Mouse (Mus musculus): Measurements from ENCODE around the gene Aqp3. TPM values are rescaled to one million over a fixed set of nuclear protein-coding genes. Genes with fewer than 3 reads are reported as not detected.

Aqp3 gene
- total and polyA plus RNA-seq, 3 experiments: not detected

- Histone ChIP-seq H3K4me3 (replicated peaks in 1 of 3; ENCODE audit: low read depth in 2 of 3, low read length in 2 of 3, poor library complexity in 1 of 3) (no peak overlapping the region), H3K27ac (ENCODE audit: insufficient read depth, low read depth) (no peak overlapping the region), H3K4me2 (ENCODE audit: insufficient read depth, low read depth, poor library complexity, severe bottlenecking) (no peak overlapping the region), H3K79me2 (replicated peaks; ENCODE audit: control insufficient read depth, extremely low read depth, insufficient read depth, poor library complexity, severe bottlenecking) (peaks cover 33% of the 10 kb centered on the region), H3K9ac (ENCODE audit: insufficient read depth, low read depth) (no peak overlapping the region), H3K27me3 (replicated peaks) (no peaks in the 10 kb centered on the region), H3K4me1 (ENCODE audit: control insufficient read depth in 1 of 2, insufficient read depth in 2 of 2) (peaks cover 0 to 45% of the 10 kb centered on the region in 2 experiments; a peak in 2 of 4 replicates), H3K36me3 (replicated peaks in 1 of 2; ENCODE audit: control insufficient read depth in 1 of 2, insufficient read depth in 1 of 2, low read length in 1 of 2) (peaks cover 0 to 34% of the 10 kb centered on the region in 2 experiments), H3K9me3 (replicated peaks; ENCODE audit: low read length) (no peaks in the 10 kb centered on the region)
- TF ChIP-seq JUN (IDR thresholded peaks at IDR 0.05; ENCODE audit: insufficient read depth, low read depth, low read length): no peak
- TF ChIP-seq USF2 (conservative IDR thresholded peaks at IDR 0.05; ENCODE audit: low read depth, low read length): no peak
- no peak for TF ChIP-seq SMC3 (IDR thresholded peaks at IDR 0.05; ENCODE audit: low read depth, low read length)
- peak; percentile 63 for TF ChIP-seq ZNF384 (IDR thresholded peaks at IDR 0.05; ENCODE audit: low read depth, low read length)
- no peak for TF ChIP-seq EP300 (IDR thresholded peaks at IDR 0.05; ENCODE audit: low read length)
- in situ Hi-C loops (cut with MboI; ENCODE audit: low pct_ligation_motif_present, low pct_unique_long_range_greater_than_20kb, low sequenced_read_pairs): no loop called here
- dilution Hi-C loops (cut with MboI; ENCODE audit: extremely low pct_ligation_motif_present, extremely low pct_unique_long_range_greater_than_20kb, low sequenced_read_pairs): no loop called here
- DNase-seq (ENCODE audit: extremely low read depth): no peak
Measured at GRCm38 (mm10) chr4:41140174-41140875, 42.3 kb upstream of the Aqp3 start.

- Histone ChIP-seq H3K9me3 (replicated peaks; ENCODE audit: low read length) (no peaks in the 10 kb centered on the region), H3K4me3 (replicated peaks in 1 of 3; ENCODE audit: low read depth in 2 of 3, low read length in 2 of 3, poor library complexity in 1 of 3) (peak overlapping the region; percentile 83 to 93 (median 84)), H3K9ac (ENCODE audit: insufficient read depth, low read depth) (peak overlapping the region; percentile 95), H3K27me3 (replicated peaks) (no peaks in the 10 kb centered on the region), H3K36me3 (replicated peaks in 1 of 2; ENCODE audit: control insufficient read depth in 1 of 2, insufficient read depth in 1 of 2, low read length in 1 of 2) (peaks cover 0 to 16% of the 10 kb centered on the region in 2 experiments), H3K79me2 (replicated peaks; ENCODE audit: control insufficient read depth, extremely low read depth, insufficient read depth, poor library complexity, severe bottlenecking) (peaks cover 28% of the 10 kb centered on the region), H3K4me2 (ENCODE audit: insufficient read depth, low read depth, poor library complexity, severe bottlenecking) (peak overlapping the region; percentile 98), H3K27ac (ENCODE audit: insufficient read depth, low read depth) (no peak overlapping the region), H3K4me1 (ENCODE audit: control insufficient read depth in 1 of 2, insufficient read depth in 2 of 2) (peaks cover 0 to 44% of the 10 kb centered on the region in 2 experiments; a peak in 2 of 4 replicates)
- dilution Hi-C loops (cut with MboI; ENCODE audit: extremely low pct_ligation_motif_present, extremely low pct_unique_long_range_greater_than_20kb, low sequenced_read_pairs): no loop called here
- in situ Hi-C loops (cut with MboI; ENCODE audit: low pct_ligation_motif_present, low pct_unique_long_range_greater_than_20kb, low sequenced_read_pairs): no loop called here
- no peak for DNase-seq (ENCODE audit: extremely low read depth)
- no peak for TF ChIP-seq SIN3A (IDR thresholded peaks at IDR 0.05; ENCODE audit: low read length)
- no peak for TF ChIP-seq ZNF384 (IDR thresholded peaks at IDR 0.05; ENCODE audit: low read depth, low read length)
- no peak for TF ChIP-seq ZMIZ1 (IDR thresholded peaks at IDR 0.05; ENCODE audit: low read depth, low read length)
- no peak for TF ChIP-seq BHLHE40 (IDR thresholded peaks at IDR 0.05; ENCODE audit: low read depth, low read length)
Measured at GRCm38 (mm10) chr4:41136811-41137210, 38.8 kb upstream of the Aqp3 start.

- H3K27me3 ChIP-seq (replicated peaks): no peaks in the 10 kb centered on the region
- peaks cover 0 to 42% of the 10 kb centered on the region in 2 experiments; a peak in 2 of 4 replicates for H3K4me1 ChIP-seq (ENCODE audit: control insufficient read depth in 1 of 2, insufficient read depth in 2 of 2)
- H3K9ac ChIP-seq (ENCODE audit: insufficient read depth, low read depth): peak overlapping the region; percentile 95
- DNase-seq (ENCODE audit: extremely low read depth): peak; percentile 25
- H3K4me3 ChIP-seq (replicated peaks in 1 of 3; ENCODE audit: low read depth in 2 of 3, low read length in 2 of 3, poor library complexity in 1 of 3): peak overlapping the region; percentile 83 to 93 (median 84)
- peaks cover 0 to 16% of the 10 kb centered on the region in 2 experiments for H3K36me3 ChIP-seq (replicated peaks in 1 of 2; ENCODE audit: control insufficient read depth in 1 of 2, insufficient read depth in 1 of 2, low read length in 1 of 2)
- TF ChIP-seq MAZ (IDR thresholded peaks at IDR 0.05; ENCODE audit: low read depth, low read length): 0 out of 2 replicates have a peak, but pooled peaks have one; percentile 45
- TF ChIP-seq RCOR1 (conservative IDR thresholded peaks at IDR 0.05; ENCODE audit: low read depth, low read length): no peak
- 0 out of 2 replicates have a peak, but pooled peaks have one; percentile 10 for TF ChIP-seq NRF1 (IDR thresholded peaks at IDR 0.05; ENCODE audit: low read depth, low read length)
- no peak for TF ChIP-seq MYC (IDR thresholded peaks at IDR 0.05; ENCODE audit: low read depth, low read length)
- TF ChIP-seq ETS1 (conservative IDR thresholded peaks at IDR 0.05; ENCODE audit: low read depth, low read length): no peak
- no peak for TF ChIP-seq MAFK (IDR thresholded peaks at IDR 0.05; ENCODE audit: insufficient replicate concordance, low read length)
- no peak for TF ChIP-seq JUN (IDR thresholded peaks at IDR 0.05; ENCODE audit: insufficient read depth, low read depth, low read length)
- TF ChIP-seq CHD1 (IDR thresholded peaks at IDR 0.05; ENCODE audit: low read depth, low read length): 0 out of 2 replicates have a peak, but pooled peaks have one; percentile 32
- peak overlapping the region; percentile 98 for H3K4me2 ChIP-seq (ENCODE audit: insufficient read depth, low read depth, poor library complexity, severe bottlenecking)
- H3K79me2 ChIP-seq (replicated peaks; ENCODE audit: control insufficient read depth, extremely low read depth, insufficient read depth, poor library complexity, severe bottlenecking): peaks cover 28% of the 10 kb centered on the region
- in situ Hi-C loops (cut with MboI; ENCODE audit: low pct_ligation_motif_present, low pct_unique_long_range_greater_than_20kb, low sequenced_read_pairs) (no loop called here), dilution Hi-C loops (cut with MboI; ENCODE audit: extremely low pct_ligation_motif_present, extremely low pct_unique_long_range_greater_than_20kb, low sequenced_read_pairs) (no loop called here)
- peak overlapping the region; percentile 19; the same call in 1 of the 2 replicates for H3K27ac ChIP-seq (ENCODE audit: insufficient read depth, low read depth)
- H3K9me3 ChIP-seq (replicated peaks; ENCODE audit: low read length): no peaks in the 10 kb centered on the region
Measured at GRCm38 (mm10) chr4:41136454-41136805, 38.4 kb upstream of the Aqp3 start.

All from CH12.LX (cell line).